Mouse (Mus musculus): ENCODE data around the gene Gm20538. TPM values are rescaled to one million over a fixed set of nuclear protein-coding genes. Genes with fewer than 3 reads are reported as not detected.

Gene Gm20538
- total RNA-seq (2021), result not detected
- long read RNA-seq, experiment 1, result 0 reads
- long read RNA-seq, experiment 2, result 0 reads

DNA sequence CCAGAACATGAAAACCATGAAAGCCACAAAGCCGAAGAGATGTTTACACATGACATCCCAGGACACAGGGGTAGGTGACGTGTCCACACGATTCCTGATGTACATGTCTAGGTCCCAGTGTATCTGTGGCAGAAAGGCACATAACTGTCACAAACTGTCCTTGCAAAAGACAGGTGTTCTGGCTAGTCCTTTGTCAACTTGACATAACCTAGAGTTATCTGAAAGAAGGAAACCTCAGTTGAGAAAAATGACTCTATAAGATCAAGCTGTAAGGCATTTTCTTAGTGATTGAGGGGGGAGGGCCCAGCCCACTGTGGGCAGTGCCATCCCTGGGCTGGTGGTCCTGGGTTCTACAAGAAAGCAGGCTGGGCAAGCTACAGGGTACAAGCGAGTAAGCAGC, at the start of gene Gm20538:
Gene Gm20538, minus strand, starts transcription at position 101 of the 400 bp plus-strand sequence.
- no peak for DNase-seq

DNA sequence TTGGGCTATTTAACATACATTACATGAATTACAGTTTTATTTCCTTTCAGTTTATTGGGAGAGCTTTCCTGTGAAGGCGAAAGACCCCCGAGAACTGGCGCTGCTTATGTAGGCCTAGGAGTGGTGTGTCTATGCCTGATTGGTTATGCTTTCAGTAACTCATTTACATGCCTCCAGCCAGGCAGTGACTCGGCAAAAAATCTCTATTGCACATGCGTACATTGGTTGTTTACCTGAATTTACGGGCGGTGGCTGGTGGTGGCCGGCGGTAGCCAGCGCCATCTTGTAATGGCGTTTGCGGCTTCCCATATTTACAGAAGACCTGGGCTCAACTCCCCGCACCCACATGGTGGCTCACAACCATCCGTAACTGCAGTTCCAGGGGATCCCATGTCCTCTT, 41.5 kb upstream of the Gm20538 start:
- DNase-seq, result no peak

- no peak for DNase-seq
Measured at GRCm38 (mm10) chr19:44591638-44592037, 39.0 kb upstream of the Gm20538 start.

GRCm38 (mm10) chr19:44590992-44591391, 38.4 kb upstream of the Gm20538 start:
- DNase-seq, result no peak

GRCm38 (mm10) chr19:44589591-44590223, 37.1 kb upstream of the Gm20538 start:
- no peak for DNase-seq

- DNase-seq, result no peak
Measured at GRCm38 (mm10) chr19:44588036-44588435, 35.4 kb upstream of the Gm20538 start.

- peak; percentile 97 for DNase-seq
Measured at GRCm38 (mm10) chr19:44582638-44583309, 30.1 kb upstream of the Gm20538 start.

- no peak for DNase-seq
Measured at GRCm38 (mm10) chr19:44582103-44582502, 29.5 kb upstream of the Gm20538 start.

- no peak for DNase-seq
Measured at GRCm38 (mm10) chr19:44578038-44578437, 25.4 kb upstream of the Gm20538 start.

DNA sequence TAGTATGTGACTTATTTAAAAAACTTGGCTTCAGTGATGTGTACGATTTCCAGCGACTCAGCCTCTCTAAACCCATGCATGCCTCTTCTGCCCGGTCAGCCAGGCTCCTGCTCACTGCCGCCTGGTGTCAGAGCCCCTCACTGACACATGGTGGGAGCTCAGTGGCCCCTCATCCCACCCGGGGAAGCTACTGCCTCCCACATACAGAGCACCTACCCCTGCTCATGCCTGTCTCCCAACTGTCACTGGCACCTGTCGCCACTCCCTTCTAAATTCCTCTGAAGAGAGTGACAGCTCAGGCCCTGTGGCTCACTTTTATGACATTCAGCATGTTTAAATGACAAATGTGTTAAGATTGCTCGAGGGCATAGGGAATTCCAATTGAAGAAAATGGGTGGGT, 23.6 kb upstream of the Gm20538 start:
- DNase-seq, result no peak

- DNase-seq, result no peak
Measured at GRCm38 (mm10) chr19:44567763-44568162, 15.1 kb upstream of the Gm20538 start.

GRCm38 (mm10) chr19:44564006-44564405, 11.4 kb upstream of the Gm20538 start:
- no peak for DNase-seq

DNA sequence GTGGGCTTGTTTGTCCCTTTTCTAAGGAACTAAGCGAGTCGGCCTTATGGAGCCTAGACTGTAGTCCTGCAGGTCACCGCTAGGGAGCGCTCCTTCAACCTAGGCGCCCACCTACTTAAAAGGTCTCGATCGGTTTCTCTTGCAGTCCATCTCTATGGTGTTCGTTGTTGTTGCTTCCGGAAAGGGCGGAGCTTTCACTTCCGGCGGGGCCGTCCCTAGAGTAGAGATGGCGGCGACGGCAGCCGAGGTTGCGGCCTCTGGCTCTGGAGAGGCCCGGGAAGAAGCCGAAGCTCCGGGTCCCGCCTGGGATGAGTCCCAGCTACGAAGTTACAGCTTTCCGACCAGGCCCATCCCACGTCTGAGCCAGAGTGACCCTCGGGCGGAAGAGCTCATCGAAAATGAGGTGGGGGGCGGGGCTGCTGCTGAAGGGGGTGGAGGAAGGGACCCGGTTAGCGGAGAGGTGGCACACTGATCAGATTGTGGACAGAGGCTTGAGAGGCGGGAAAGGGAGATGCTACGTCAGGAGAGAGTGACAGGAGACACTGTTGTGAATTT, 10.1 kb upstream of the Gm20538 start, which contains the start of gene Hif1an:
Gene Hif1an, plus strand, starts transcription at position 199 of the 555 bp plus-strand sequence.
- DNase-seq, result peak; percentile 95

DNA sequence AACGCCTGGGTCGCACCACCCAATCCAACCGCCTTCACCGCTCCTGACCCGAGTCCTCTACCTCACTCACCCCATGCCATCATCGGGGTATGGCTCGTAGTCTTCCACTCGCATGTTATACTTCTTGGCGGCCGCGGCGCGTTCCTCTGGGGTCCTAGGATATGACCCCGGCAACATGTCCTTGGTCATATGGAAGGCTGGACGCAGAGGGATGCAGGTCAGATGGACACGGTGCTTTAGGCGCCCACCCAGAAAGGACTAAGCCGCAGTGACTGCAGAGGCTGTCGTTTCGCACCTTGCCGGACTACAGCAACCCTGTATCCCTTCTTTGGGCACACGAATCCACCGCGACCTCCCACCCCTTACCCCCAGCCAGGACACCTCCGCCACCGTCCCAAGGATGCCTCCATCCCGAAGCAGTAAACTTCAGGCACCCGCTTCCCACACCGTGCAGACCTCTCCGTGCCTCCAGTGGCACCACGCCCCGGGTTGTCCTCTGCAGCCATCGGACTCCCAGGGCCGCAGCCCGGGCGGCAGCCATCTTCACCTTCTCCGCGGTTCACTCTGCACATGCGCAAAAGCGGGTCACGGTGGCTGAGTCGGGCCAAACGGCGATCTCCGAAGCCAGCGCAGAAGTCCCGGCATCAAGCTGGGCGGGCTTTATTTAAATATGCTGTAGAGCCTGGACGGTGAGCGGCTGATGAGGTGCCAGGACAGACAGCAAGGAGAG, 2.4 kb upstream of the Gm20538 start, which contains the start of gene Ndufb8:
Gene Ndufb8, minus strand, starts transcription at position 580 of the 730 bp plus-strand sequence.
- DNase-seq, result peak; percentile 99

DNA sequence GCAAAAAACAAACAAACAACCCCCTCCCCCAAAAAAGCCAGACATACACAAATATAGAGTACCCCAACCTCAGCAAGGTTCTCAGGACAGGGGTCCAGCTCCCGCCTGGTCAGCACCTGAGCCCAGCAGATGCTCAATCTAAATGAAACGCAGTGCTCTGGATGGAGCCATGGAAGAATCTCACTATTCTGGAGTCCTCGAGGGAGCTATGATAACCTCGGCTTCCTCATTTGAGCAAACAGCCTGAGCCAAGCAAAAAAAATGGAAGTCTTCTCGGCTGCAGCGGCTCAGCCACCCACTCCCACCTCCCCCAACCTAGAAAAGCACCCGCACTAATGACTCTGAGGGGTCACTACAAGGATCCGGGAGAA, 1.8 kb upstream of the Gm20538 start:
- DNase-seq, result no peak

- no peak for DNase-seq
Measured at GRCm38 (mm10) chr19:44553286-44553685, 655 bp upstream of the Gm20538 start.

DNA sequence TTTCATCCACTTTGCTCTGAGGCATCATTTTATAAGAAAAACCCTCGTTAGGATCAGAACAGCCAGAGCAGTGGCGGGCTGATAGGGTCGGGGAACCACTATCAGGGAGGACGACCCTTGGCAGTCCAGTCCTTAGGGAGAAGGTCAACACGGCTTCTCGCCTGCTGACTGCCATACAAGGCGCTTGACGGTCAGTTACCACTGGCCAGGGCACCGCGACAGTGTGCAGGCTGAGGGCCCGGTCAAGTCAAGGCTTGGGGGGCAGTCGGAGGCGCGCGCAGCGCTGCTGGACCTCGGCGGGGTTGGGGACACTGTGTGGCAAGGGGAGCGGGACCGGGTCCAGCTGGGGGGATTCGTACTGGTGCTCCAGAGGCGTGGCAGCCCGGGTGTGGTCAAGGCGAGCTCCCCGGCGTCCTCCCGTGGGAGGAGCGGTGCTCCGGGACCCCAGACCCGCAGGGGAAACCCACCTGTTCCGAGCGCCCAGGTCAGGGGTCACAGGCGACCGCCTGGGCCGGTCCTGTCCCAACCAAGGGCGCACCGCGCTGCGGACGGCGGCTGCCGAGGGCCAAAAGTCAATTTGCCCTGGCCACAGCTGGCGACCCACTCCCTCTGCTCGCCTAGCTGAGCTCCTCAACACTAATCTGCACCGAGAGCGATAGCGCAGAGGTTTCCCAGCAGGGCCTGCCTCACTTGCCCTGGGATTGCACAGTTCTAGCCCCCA, 7.2 kb downstream of the Gm20538 start, which contains the start of gene Sec31b:
Gene Sec31b, minus strand, starts transcription at position 544 of the 721 bp plus-strand sequence.
- peak; percentile 81 for DNase-seq

GRCm38 (mm10) chr19:44544775-44545174, 7.9 kb downstream of the Gm20538 start:
- DNase-seq, result peak; percentile 85

- no peak for DNase-seq
Measured at GRCm38 (mm10) chr19:44544372-44544771, 8.3 kb downstream of the Gm20538 start.

- no peak for DNase-seq
Measured at GRCm38 (mm10) chr19:44542694-44543178, 9.9 kb downstream of the Gm20538 start.

- DNase-seq, result no peak
Measured at GRCm38 (mm10) chr19:44537416-44537815, 15.2 kb downstream of the Gm20538 start.

- DNase-seq, result no peak
Measured at GRCm38 (mm10) chr19:44535376-44535775, 17.3 kb downstream of the Gm20538 start.

All from adrenal gland, postnatal 10 days (tissue).